Mouse (Mus musculus): ENCODE results near the gene Lyst. TPM values are rescaled to one million over a fixed set of nuclear protein-coding genes. Genes with fewer than 3 reads are reported as not detected.
"Not testable (repeated sequence)": the region's sequence is repeated elsewhere in the genome, so short reads cannot be mapped to it uniquely, and the experiment has no call there.

The Lyst gene
- 3.6 and 4.6 TPM in 2 replicates for polyA plus RNA-seq (2015; fragmentation: Nextera tagmentation; extraction: Ambion mirVana)

DNA sequence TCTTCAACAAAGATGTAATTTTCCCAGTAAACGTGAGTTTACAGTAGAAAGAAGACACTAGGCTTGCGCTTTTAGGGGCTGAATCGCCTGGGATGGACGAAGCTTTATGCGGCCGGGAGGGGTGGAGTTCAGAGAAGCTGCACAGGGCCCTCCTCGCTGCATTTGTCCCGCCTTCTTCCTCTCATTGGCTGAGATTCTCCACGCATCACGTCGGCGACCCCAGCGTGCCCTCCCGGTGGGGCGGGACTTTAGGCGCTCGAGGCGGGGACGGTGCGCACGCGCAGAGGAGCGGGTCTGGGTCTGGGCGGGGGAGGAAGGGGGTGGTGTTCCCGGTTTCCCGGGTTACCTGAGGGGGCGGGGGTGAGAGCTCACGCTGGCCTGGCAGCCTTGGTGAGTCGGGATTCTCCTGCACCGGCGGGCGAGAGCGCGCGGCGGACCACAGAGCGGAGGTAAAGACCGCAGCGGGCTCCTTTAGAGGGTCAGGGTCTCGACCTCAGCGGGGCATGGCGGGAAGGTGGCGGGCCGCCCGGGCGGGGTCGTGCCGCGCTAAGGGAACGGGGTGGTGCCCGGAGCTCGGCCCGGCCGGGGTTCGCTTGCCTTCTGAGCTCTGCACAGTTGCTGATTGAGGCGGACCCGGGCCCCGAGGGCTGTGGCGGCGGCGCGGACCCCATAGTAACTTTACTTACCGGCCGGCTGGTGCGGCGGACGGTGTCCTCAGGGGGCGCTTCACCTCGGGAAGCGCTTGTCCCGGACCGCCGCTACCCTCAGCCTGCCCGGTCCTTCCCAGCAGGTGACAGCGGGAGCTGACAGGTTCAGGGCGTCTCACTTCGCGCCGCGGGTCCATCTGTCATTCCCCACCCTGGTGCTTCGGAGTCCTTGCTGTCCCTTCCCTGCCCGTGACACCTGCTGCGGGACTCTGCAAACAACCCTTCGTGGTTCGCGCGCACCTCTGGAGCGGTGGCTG, at the start of gene Lyst:
Lyst (plus strand) TSS at position 350 of the 964 bp plus-strand sequence.
- Histone ChIP-seq H3K4me1 (ENCODE audit: control insufficient read depth, low read depth, low read length) (peaks cover 12% of the 10 kb centered on the region), H3K9ac (ENCODE audit: low read depth, low read length) (peak within 1 kb of the TSS; percentile 81), H3K4me2 (ENCODE audit: low read depth, low read length) (peak within 1 kb of the TSS; percentile 82), H3K27ac (ENCODE audit: low read length) (peak within 1 kb of the TSS; percentile 72), H3K27me3 (ENCODE audit: control insufficient read depth, insufficient read depth, low read depth, low read length) (no peaks in the 10 kb centered on the region), H3K36me3 (ENCODE audit: control insufficient read depth, insufficient read depth) (no peaks in the 10 kb centered on the region), H3K9me3 (replicated peaks; ENCODE audit: control insufficient read depth, low read length) (no peaks in the 10 kb centered on the region), H3K4me3 (ENCODE audit: low read depth, low read length) (peak within 1 kb of the TSS; percentile 85)
- under 1% methylated on average over 85 of the region's 88 CpGs for WGBS (ENCODE audit: insufficient replicate concordance)
- peak; percentile 95 for ATAC-seq (ENCODE audit: low read depth)

- 80% methylated on average over 10 of the region's 10 CpGs for WGBS (ENCODE audit: insufficient replicate concordance)
- H3K4me1 ChIP-seq (ENCODE audit: control insufficient read depth, low read depth, low read length); H3K27ac ChIP-seq (ENCODE audit: low read length); H3K27me3 ChIP-seq (ENCODE audit: control insufficient read depth, insufficient read depth, low read depth, low read length); H3K9me3 ChIP-seq (replicated peaks; ENCODE audit: control insufficient read depth, low read length); H3K4me2 ChIP-seq (ENCODE audit: low read depth, low read length); ATAC-seq (ENCODE audit: low read depth); H3K36me3 ChIP-seq (ENCODE audit: control insufficient read depth, insufficient read depth); H3K4me3 ChIP-seq (ENCODE audit: low read depth, low read length); H3K9ac ChIP-seq (ENCODE audit: low read depth, low read length): not testable (repeated sequence)
Measured at GRCm38 (mm10) chr13:13543073-13543472, 47.1 kb upstream of the Lyst start.

DNA sequence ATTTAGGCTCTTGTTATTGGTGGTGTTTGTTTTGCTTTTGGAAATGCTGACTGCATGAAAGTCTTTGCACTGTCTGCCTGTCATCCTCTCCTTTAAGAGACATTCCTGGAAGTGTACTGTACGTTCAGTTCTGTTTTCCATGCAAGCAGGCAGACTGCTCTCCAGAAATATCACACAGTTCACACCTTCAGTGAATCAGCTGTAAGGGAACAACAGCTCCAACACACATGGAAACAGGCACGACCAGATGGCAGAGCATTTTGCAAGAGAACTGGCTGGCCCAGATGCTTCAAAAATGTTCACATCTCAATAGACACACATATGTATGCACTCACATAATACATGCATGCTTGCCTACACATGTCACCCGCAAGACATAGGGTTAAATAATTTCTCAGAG, 43.4 kb upstream of the Lyst start:
- no peak overlapping the region for H3K4me2 ChIP-seq (ENCODE audit: low read depth, low read length)
- ATAC-seq (ENCODE audit: low read depth) = no peak
- no peak overlapping the region for H3K27ac ChIP-seq (ENCODE audit: low read length)
- no peaks in the 10 kb centered on the region for H3K9me3 ChIP-seq (replicated peaks; ENCODE audit: control insufficient read depth, low read length)
- no peaks in the 10 kb centered on the region for H3K4me1 ChIP-seq (ENCODE audit: control insufficient read depth, low read depth, low read length)
- no peak overlapping the region for H3K4me3 ChIP-seq (ENCODE audit: low read depth, low read length)
- no peaks in the 10 kb centered on the region for H3K36me3 ChIP-seq (ENCODE audit: control insufficient read depth, insufficient read depth)
- H3K27me3 ChIP-seq (ENCODE audit: control insufficient read depth, insufficient read depth, low read depth, low read length) = no peaks in the 10 kb centered on the region
- no peak overlapping the region for H3K9ac ChIP-seq (ENCODE audit: low read depth, low read length)
- WGBS (ENCODE audit: insufficient replicate concordance) = 41% methylated on average over 3 of the region's 3 CpGs

DNA sequence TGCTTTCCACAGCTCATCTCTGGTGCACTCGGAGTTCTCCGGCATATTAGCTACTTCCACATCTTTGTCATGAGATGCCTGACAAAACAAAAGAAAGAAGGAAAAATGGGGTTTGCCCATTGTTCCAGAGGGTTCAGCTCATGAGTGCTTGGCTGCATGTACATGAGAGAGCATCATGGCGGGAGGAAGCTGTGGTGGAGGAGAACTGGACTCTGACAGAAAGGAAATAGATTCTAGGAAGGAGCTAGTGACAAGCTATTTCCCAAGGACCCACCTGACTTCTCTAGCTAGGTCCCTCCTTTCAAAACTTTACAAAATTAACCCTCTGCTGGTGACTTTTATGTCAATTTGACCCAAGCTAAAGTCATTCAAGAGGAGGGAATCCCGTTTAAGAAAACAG, 42.3 kb upstream of the Lyst start:
- Histone ChIP-seq H3K9ac (ENCODE audit: low read depth, low read length) (no peak overlapping the region), H3K4me1 (ENCODE audit: control insufficient read depth, low read depth, low read length) (no peaks in the 10 kb centered on the region), H3K27ac (ENCODE audit: low read length) (no peak overlapping the region), H3K36me3 (ENCODE audit: control insufficient read depth, insufficient read depth) (no peaks in the 10 kb centered on the region), H3K27me3 (ENCODE audit: control insufficient read depth, insufficient read depth, low read depth, low read length) (no peaks in the 10 kb centered on the region), H3K4me2 (ENCODE audit: low read depth, low read length) (no peak overlapping the region), H3K4me3 (ENCODE audit: low read depth, low read length) (no peak overlapping the region), H3K9me3 (replicated peaks; ENCODE audit: control insufficient read depth, low read length) (no peaks in the 10 kb centered on the region)
- WGBS (ENCODE audit: insufficient replicate concordance) = 66% methylated on average over 4 of the region's 4 CpGs
- no peak for ATAC-seq (ENCODE audit: low read depth)

- H3K9ac ChIP-seq (ENCODE audit: low read depth, low read length) = no peak overlapping the region
- 57% methylated on average over 6 of the region's 6 CpGs for WGBS (ENCODE audit: insufficient replicate concordance)
- ATAC-seq (ENCODE audit: low read depth) = no peak
Measured at GRCm38 (mm10) chr13:13548431-13549190, 41.6 kb upstream of the Lyst start.

GRCm38 (mm10) chr13:13549687-13550660, 40.2 kb upstream of the Lyst start:
- Histone ChIP-seq H3K36me3 (ENCODE audit: control insufficient read depth, insufficient read depth) (no peaks in the 10 kb centered on the region), H3K9me3 (replicated peaks; ENCODE audit: control insufficient read depth, low read length) (no peaks in the 10 kb centered on the region), H3K4me2 (ENCODE audit: low read depth, low read length) (no peak overlapping the region), H3K4me1 (ENCODE audit: control insufficient read depth, low read depth, low read length) (no peaks in the 10 kb centered on the region), H3K27ac (ENCODE audit: low read length) (no peak overlapping the region), H3K9ac (ENCODE audit: low read depth, low read length) (no peak overlapping the region), H3K4me3 (ENCODE audit: low read depth, low read length) (no peak overlapping the region), H3K27me3 (ENCODE audit: control insufficient read depth, insufficient read depth, low read depth, low read length) (no peaks in the 10 kb centered on the region)
- 50% methylated on average over 9 of the region's 9 CpGs for WGBS (ENCODE audit: insufficient replicate concordance)
- no peak for ATAC-seq (ENCODE audit: low read depth)

More at GRCm38 (mm10) chr13:13548431-13549190, 41.6 kb upstream of the Lyst start:
- Histone ChIP-seq H3K27me3 (ENCODE audit: control insufficient read depth, insufficient read depth, low read depth, low read length) (no peaks in the 10 kb centered on the region), H3K36me3 (ENCODE audit: control insufficient read depth, insufficient read depth) (no peaks in the 10 kb centered on the region), H3K4me1 (ENCODE audit: control insufficient read depth, low read depth, low read length) (no peaks in the 10 kb centered on the region), H3K27ac (ENCODE audit: low read length) (no peak overlapping the region), H3K9me3 (replicated peaks; ENCODE audit: control insufficient read depth, low read length) (no peaks in the 10 kb centered on the region), H3K4me2 (ENCODE audit: low read depth, low read length) (no peak overlapping the region), H3K4me3 (ENCODE audit: low read depth, low read length) (no peak overlapping the region)

- Histone ChIP-seq H3K27ac (ENCODE audit: low read length) (no peak overlapping the region), H3K36me3 (ENCODE audit: control insufficient read depth, insufficient read depth) (no peaks in the 10 kb centered on the region), H3K9ac (ENCODE audit: low read depth, low read length) (no peak overlapping the region), H3K27me3 (ENCODE audit: control insufficient read depth, insufficient read depth, low read depth, low read length) (no peaks in the 10 kb centered on the region), H3K4me2 (ENCODE audit: low read depth, low read length) (no peak overlapping the region), H3K9me3 (replicated peaks; ENCODE audit: control insufficient read depth, low read length) (no peaks in the 10 kb centered on the region), H3K4me1 (ENCODE audit: control insufficient read depth, low read depth, low read length) (no peaks in the 10 kb centered on the region), H3K4me3 (ENCODE audit: low read depth, low read length) (no peak overlapping the region)
- ATAC-seq (ENCODE audit: low read depth) = no peak
- 48% methylated on average over 3 of the region's 3 CpGs for WGBS (ENCODE audit: insufficient replicate concordance)
Measured at GRCm38 (mm10) chr13:13552020-13552419, 38.2 kb upstream of the Lyst start.

- WGBS (ENCODE audit: insufficient replicate concordance) = 25% methylated on average over 1 of the region's 1 CpGs
- Histone ChIP-seq H3K27ac (ENCODE audit: low read length) (no peak overlapping the region), H3K27me3 (ENCODE audit: control insufficient read depth, insufficient read depth, low read depth, low read length) (no peaks in the 10 kb centered on the region), H3K4me3 (ENCODE audit: low read depth, low read length) (no peak overlapping the region), H3K9ac (ENCODE audit: low read depth, low read length) (no peak overlapping the region), H3K9me3 (replicated peaks; ENCODE audit: control insufficient read depth, low read length) (no peaks in the 10 kb centered on the region), H3K4me1 (ENCODE audit: control insufficient read depth, low read depth, low read length) (no peaks in the 10 kb centered on the region), H3K36me3 (ENCODE audit: control insufficient read depth, insufficient read depth) (no peaks in the 10 kb centered on the region), H3K4me2 (ENCODE audit: low read depth, low read length) (no peak overlapping the region)
- no peak for ATAC-seq (ENCODE audit: low read depth)
Measured at GRCm38 (mm10) chr13:13553660-13554059, 36.5 kb upstream of the Lyst start.
